Mouse (Mus musculus) erythroblast, embryonic 14.5 days (primary cell): Measurements from ENCODE around the gene Slc41a1.

Source experiments
- GATA1 ChIP-seq: IDR thresholded peaks from 2 replicates; pipeline ENCODE4 v1.6.1; 2012; ENCODE audit warnings: low read length, inconsistent platforms, mixed read lengths
- TAL1 ChIP-seq: IDR thresholded peaks from 3 replicates; pipeline ENCODE4 v1.6.1; 2012; ENCODE audit warnings: low read length, inconsistent platforms, mixed read lengths

GRCm38 (mm10) chr1:131872856-131873255, 45.6 kb downstream of the Slc41a1 start:
- no peak for TF ChIP-seq GATA1
- TF ChIP-seq TAL1, result no peak
